Mouse (Mus musculus) liver, embryonic 14.5 days (tissue): Measurements from ENCODE around the gene Naxd.

Experiments
- CTCF ChIP-seq: IDR thresholded peaks from 2 replicates; pipeline ENCODE4 v1.5.1; 2016; ENCODE audit warnings: antibody characterized with exemption, low read depth, control low read depth
- EP300 ChIP-seq: IDR thresholded peaks from 2 replicates; pipeline ENCODE4 v1.6.1; 2016; ENCODE audit warnings: antibody characterized with exemption, low read depth

- TF ChIP-seq CTCF (peak; percentile 85), EP300 (no peak)
Observed at GRCm38 (mm10) chr8:11544386-11544785, 47.1 kb downstream of the Naxd start.
